Mouse (Mus musculus) E14TG2a.4 (cell line): ENCODE measurements at regions not wholly inside any gene's neighbourhood (a gene's known extent, or its start where the extent isn't known, plus 50 kb on each side); places are given as distances from the start of the nearest gene placed in this dataset.

ENCODE experiments used
- H3K27me3 ChIP-seq: 2 replicates; pipeline ENCODE4 v1.6.1; 2014; ENCODE audit warnings: low read length, control low read depth; ENCODE audit not compliant: insufficient read depth
- H3K36me3 ChIP-seq: 2 replicates; pipeline ENCODE4 v1.6.1; 2014; ENCODE audit warnings: low read length, control low read depth; ENCODE audit not compliant: insufficient read depth
- H3K4me1 ChIP-seq: replicated peaks from 2 replicates; pipeline ENCODE4 v1.6.1; 2014; ENCODE audit warnings: low read depth, low read length, control low read depth
- H3K4me3 ChIP-seq: replicated peaks from 2 replicates; pipeline ENCODE4 v1.5.1; 2014; ENCODE audit warnings: mild to moderate bottlenecking, low read length
- H3K9me3 ChIP-seq: 2 replicates; pipeline ENCODE4 v1.6.1; 2014; ENCODE audit warnings: low read length, control low read depth
- CTCF ChIP-seq: conservative IDR thresholded peaks from 2 replicates; pipeline ENCODE4 v1.5.1; 2014; ENCODE audit warnings: low read length
- NANOG ChIP-seq: IDR thresholded peaks from 2 replicates; pipeline ENCODE4 v1.6.1; 2014; ENCODE audit warnings: borderline replicate concordance, low read length, mixed read lengths
- POU5F1 ChIP-seq: IDR thresholded peaks from 2 replicates; pipeline ENCODE4 v1.6.1; 2014; ENCODE audit warnings: low read length, borderline replicate concordance

DNA sequence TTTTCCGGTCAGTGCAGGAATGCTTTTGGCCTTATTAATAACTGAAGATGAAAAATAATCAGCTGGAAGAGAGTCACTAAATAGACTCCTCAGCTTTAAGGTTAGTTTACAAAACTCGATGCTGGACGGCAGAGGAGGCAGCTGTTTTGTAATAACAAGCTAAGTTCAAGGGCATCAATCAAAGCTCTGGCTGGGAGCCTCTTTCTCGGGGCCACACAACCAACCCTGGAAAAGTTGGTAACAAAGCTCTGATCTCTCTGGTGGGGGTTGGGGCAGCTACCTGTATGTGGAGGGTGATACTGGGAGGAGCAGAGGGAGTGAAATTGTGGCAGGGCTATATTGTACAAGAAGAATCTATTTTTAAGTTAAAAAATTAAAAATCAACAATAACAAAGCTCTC, 374.1 kb downstream of the Fgf9 start:
- Histone ChIP-seq H3K4me3 (no peak overlapping the region), H3K27me3 (no peaks in the 10 kb centered on the region), H3K4me1 (no peaks in the 10 kb centered on the region), H3K9me3 (0 out of 2 replicates have a peak, but pooled peaks cover 4% of the 10 kb centered on the region), H3K36me3 (no peaks in the 10 kb centered on the region)
- TF ChIP-seq NANOG = no peak
- TF ChIP-seq CTCF = no peak
- no peak for TF ChIP-seq POU5F1

DNA sequence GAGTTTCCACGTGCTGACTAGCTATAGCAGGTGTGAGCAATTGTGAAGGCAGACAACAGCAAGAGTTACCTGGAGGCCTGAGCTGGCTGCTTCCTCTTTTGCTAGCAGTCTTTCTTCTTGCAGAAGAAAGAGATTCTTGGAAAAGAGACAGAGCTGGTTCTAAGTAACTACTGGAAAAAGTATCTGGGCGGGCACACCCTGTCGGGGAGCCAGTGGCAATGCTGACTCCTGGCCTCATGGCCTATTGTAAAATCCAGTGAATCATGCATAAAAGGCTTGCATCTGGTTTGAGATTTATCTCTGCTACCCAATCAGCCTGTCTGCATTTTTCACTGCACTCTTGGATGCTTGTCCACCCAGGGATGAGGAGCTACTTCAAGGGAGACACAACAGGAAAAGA, 372.2 kb downstream of the Fgf9 start:
- no peak for TF ChIP-seq CTCF
- TF ChIP-seq NANOG = no peak
- no peak for TF ChIP-seq POU5F1

DNA sequence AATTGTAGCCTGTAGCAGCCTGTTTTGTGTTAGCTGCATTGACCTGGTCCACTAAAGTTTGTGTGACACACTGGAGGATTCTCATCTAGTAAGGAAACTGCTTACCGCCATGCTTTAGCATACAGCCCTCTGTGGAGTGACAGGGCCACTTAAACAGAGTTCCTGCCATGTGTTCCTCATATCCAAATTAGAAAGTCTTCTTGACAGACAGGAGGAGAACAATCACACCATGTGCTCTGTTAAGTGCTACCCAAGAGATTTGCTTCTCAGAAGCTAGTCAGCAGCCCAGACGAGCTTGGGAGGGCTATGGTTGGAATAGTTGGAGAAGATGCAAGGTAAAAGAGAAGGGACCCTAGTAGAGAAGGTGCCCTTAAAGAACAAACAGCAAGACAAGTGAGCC, 369.6 kb downstream of the Fgf9 start:
- H3K4me1 ChIP-seq = no peaks in the 10 kb centered on the region
- H3K9me3 ChIP-seq = 0 out of 2 replicates have a peak, but pooled peaks cover 7% of the 10 kb centered on the region
- no peaks in the 10 kb centered on the region for H3K36me3 ChIP-seq
- H3K4me3 ChIP-seq = no peak overlapping the region
- no peaks in the 10 kb centered on the region for H3K27me3 ChIP-seq
- TF ChIP-seq CTCF = no peak
- TF ChIP-seq POU5F1 = no peak
- TF ChIP-seq NANOG = no peak

More for the DNA sequence above, 372.2 kb downstream of the Fgf9 start:
- Histone ChIP-seq H3K27me3 (no peaks in the 10 kb centered on the region), H3K4me1 (no peaks in the 10 kb centered on the region), H3K36me3 (no peaks in the 10 kb centered on the region), H3K9me3 (0 out of 2 replicates have a peak, but pooled peaks cover 4% of the 10 kb centered on the region), H3K4me3 (no peak overlapping the region)

DNA sequence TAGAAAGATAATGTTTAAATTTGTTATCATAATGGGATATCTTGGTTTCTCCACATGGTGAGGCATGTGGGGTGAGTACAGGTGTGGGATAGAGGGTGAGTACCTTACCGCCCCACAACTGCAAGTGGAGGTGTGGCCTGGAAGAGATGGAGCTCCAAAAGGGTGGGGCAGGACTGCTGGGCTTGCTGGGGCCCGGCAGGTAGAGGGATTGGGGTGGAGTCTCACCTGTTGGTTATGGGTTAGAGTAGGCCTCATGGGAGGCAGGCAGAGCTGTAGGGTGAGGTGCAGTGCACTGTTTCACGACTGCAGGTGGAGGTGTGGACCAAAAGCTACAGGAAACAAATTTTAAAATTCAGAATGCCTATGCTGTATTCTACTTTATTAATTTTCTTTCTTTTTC, 365.7 kb downstream of the Fgf9 start:
- Histone ChIP-seq H3K4me3 (no peak overlapping the region), H3K4me1 (no peaks in the 10 kb centered on the region), H3K9me3 (0 out of 2 replicates have a peak, but pooled peaks cover 3% of the 10 kb centered on the region), H3K27me3 (no peaks in the 10 kb centered on the region), H3K36me3 (no peaks in the 10 kb centered on the region)
- no peak for TF ChIP-seq POU5F1
- no peak for TF ChIP-seq NANOG
- no peak for TF ChIP-seq CTCF

DNA sequence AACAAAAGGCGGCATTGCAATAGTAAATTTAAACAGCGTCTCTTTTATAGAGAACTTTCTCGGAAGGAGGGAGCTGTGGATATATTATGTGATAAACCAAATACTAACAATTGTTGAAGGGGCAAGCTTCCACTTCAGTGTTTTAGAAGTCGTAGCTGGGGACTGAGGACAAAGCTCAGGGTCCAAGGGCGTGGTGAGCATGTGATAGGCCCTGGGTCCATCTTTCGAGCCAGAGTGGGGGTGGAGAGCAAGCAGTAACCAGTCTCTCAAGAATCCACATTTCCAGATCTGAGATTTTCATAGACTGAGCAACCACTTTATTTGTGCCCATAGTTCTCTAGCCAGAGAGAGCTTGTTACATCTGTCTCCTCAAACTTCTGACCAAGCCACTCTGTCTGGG, 356.1 kb downstream of the Fgf9 start:
- Histone ChIP-seq H3K9me3 (peaks cover 5% of the 10 kb centered on the region), H3K36me3 (no peaks in the 10 kb centered on the region), H3K27me3 (no peaks in the 10 kb centered on the region), H3K4me3 (no peak overlapping the region), H3K4me1 (no peaks in the 10 kb centered on the region)
- TF ChIP-seq POU5F1 (no peak), NANOG (no peak), CTCF (no peak)

DNA sequence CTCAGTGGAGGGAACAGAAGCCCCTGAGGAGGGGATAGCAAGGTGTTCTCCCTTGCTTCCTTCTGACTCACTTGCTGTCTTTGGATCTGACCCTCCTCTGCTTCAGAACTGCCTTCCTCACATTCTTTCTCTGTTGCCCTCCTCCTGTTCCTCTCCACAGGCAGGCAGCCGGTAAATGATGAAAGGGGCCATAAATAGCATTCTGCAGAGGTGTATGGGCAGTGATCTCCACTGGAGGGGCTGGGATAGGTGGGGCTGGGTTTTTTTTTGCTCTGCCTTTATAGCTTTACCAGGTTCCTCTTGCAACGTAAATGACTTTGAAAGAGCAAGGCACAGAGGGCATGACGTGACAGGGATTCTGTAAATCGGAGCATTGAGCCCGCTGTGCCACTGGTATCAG, 351.6 kb downstream of the Fgf9 start:
- Histone ChIP-seq H3K36me3 (no peaks in the 10 kb centered on the region), H3K9me3 (peaks cover 5% of the 10 kb centered on the region), H3K4me3 (no peak overlapping the region), H3K4me1 (no peaks in the 10 kb centered on the region), H3K27me3 (no peaks in the 10 kb centered on the region)
- TF ChIP-seq CTCF (no peak), NANOG (no peak), POU5F1 (no peak)

DNA sequence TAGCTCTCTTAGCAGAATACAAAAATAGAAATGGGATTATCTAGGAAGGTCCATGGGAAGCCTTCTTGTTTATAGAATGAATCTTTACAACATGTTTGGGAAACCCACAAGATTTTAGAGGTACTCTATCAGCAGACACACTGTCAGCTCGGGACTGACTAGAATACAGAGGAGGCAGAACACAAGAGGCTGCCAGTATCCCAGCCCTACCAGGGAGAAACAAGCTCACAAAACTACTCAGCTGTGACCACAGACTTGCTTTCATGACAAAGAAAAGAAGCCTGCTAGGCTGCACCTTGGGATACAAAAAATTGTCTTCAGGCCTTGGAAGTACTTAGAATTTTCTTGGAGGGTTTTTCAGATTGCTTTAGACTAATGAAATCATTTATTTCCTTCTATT, 347.2 kb downstream of the Fgf9 start:
- no peak overlapping the region for H3K4me3 ChIP-seq
- H3K36me3 ChIP-seq = no peaks in the 10 kb centered on the region
- no peaks in the 10 kb centered on the region for H3K4me1 ChIP-seq
- H3K9me3 ChIP-seq = no peaks in the 10 kb centered on the region
- no peaks in the 10 kb centered on the region for H3K27me3 ChIP-seq
- TF ChIP-seq NANOG = no peak
- TF ChIP-seq POU5F1 = no peak

DNA sequence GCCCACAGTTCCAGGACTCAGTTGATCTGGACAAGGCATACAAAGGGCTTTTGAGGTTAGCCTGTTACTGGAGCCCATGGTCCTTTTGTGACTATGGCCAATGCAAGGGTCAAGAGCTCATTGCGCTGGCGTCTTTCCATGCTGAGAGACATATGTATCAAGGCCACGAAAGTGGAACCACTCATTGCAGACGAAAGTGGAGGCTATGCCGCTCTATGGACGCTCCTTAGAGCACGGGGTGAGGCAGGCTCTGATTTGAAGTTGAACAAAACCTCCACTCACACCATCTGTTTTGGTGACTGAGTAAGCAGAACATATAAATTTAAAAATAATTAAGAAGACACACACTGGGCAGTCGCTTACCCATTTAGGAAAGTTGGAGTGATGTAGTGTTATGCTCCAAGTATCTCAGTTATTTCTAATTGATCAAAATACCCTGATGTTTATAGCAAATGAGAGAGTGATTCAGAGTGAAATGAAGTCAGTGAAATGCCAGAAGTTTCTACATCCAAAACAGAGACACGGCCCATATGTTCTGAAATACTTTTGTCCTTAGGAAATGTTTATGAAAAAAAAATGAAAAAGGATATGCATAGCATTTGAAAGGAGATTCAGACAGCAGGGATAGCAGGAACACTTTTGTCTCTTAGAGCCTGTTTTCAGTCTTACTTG, 321.8 kb downstream of the Fgf9 start:
- TF ChIP-seq CTCF = no peak
- TF ChIP-seq NANOG = no peak
- TF ChIP-seq POU5F1 = no peak
- no peaks in the 10 kb centered on the region for H3K4me1 ChIP-seq

DNA sequence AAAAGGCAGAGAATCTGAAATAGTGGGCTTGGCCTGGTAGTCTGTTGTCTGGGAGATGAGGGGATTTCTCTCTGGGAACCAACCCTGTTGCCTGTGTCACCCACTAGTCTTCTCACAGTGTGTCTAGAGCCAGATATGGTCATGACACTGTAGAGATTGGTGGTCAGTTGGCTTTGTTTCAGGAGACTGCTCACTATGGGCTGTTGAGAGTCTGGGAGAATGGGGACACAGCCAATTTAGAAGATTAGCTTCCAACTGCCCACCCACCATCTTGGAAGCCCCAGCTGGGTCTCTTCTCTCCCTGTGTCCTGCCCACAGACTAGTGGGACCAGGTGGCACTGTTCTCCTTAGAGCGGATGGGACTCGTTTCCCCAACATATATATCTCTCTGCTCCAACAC, 320.4 kb downstream of the Fgf9 start:
- H3K36me3 ChIP-seq = no peaks in the 10 kb centered on the region
- H3K27me3 ChIP-seq = no peaks in the 10 kb centered on the region
- H3K9me3 ChIP-seq = no peaks in the 10 kb centered on the region
- no peaks in the 10 kb centered on the region for H3K4me1 ChIP-seq
- no peak for TF ChIP-seq NANOG
- TF ChIP-seq POU5F1 = no peak
- TF ChIP-seq CTCF = no peak
- H3K4me3 ChIP-seq = no peak overlapping the region

More for the DNA sequence above, 321.8 kb downstream of the Fgf9 start:
- H3K9me3 ChIP-seq = no peaks in the 10 kb centered on the region
- H3K27me3 ChIP-seq = no peaks in the 10 kb centered on the region
- no peak overlapping the region for H3K4me3 ChIP-seq
- no peaks in the 10 kb centered on the region for H3K36me3 ChIP-seq
